Mouse (Mus musculus) limb, embryonic 13.5 days (tissue): ENCODE measurements around the gene Klhl2. TPM values are rescaled to one million over a fixed set of nuclear protein-coding genes. Genes with fewer than 3 reads are reported as not detected.

Experiments used
- ATAC-seq: fragments of 200-750 bp; cut with Nextera tagmentation; 2 replicates; pipeline ENCODE4 v1.8.0; 2017; ENCODE audit warnings: low read depth, moderate number of reproducible peaks, moderate TSS enrichment; ENCODE audit not compliant: low FRiP score
- H3K27ac ChIP-seq: fragments of 300-500 bp; sonication (generic); 2 replicates; pipeline ENCODE4 v1.5.1; 2015; ENCODE audit warnings: inconsistent platforms, mild to moderate bottlenecking, moderate library complexity
- H3K27me3 ChIP-seq: fragments of 300-500 bp; sonication (generic); 2 replicates; pipeline ENCODE4 v1.6.1; 2015; ENCODE audit warnings: mild to moderate bottlenecking, inconsistent platforms
- H3K36me3 ChIP-seq: fragments of 300-500 bp; sonication (generic); 2 replicates; pipeline ENCODE4 v1.6.1; 2015; ENCODE audit warnings: inconsistent platforms, mild to moderate bottlenecking, moderate library complexity
- H3K4me1 ChIP-seq: fragments of 300-500 bp; sonication (generic); 2 replicates; pipeline ENCODE4 v1.6.1; 2015; ENCODE audit warnings: inconsistent platforms
- H3K4me2 ChIP-seq: fragments of 300-500 bp; sonication (generic); replicated peaks from 2 replicates; pipeline ENCODE4 v1.6.1; 2015; ENCODE audit warnings: inconsistent platforms, mild to moderate bottlenecking, moderate library complexity
- H3K4me3 ChIP-seq: fragments of 300-500 bp; sonication (generic); 2 replicates; pipeline ENCODE4 v1.5.1; 2015; ENCODE audit warnings: moderate library complexity, mild to moderate bottlenecking, inconsistent platforms
- H3K9ac ChIP-seq: fragments of 300-500 bp; sonication (generic); 2 replicates; pipeline ENCODE4 v1.6.1; 2015; ENCODE audit warnings: mild to moderate bottlenecking, inconsistent platforms
- H3K9me3 ChIP-seq: fragments of 300-500 bp; sonication (generic); 2 replicates; pipeline ENCODE4 v1.6.1; 2016; ENCODE audit warnings: inconsistent platforms
- WGBS: fragments of 180-500 bp; shearing (Covaris S2); methylation state at CpG from one replicate; pipeline ENCODE4 v1.1.7; 2015; 5-methylcytosine and 5-hydroxymethylcytosine counted together
- polyA plus RNA-seq: library from polyadenylated mRNA; unstranded; fragments of >200 nt; fragmentation: Nextera tagmentation; extraction: Ambion mirVana; gene quantifications from 2 replicates; pipeline ENCODE4 v1.2.1, GENCODE M21; 2015

Gene Klhl2
- polyA plus RNA-seq, 1 experiment from 2014 or later, result 8.7 TPM

GRCm38 (mm10) chr8:64723206-64723605, 126.6 kb downstream of the Klhl2 start:
- Histone ChIP-seq H3K27ac (no peak overlapping the region), H3K36me3 (peaks cover 76% of the 10 kb centered on the region), H3K27me3 (no peaks in the 10 kb centered on the region), H3K4me1 (no peaks in the 10 kb centered on the region), H3K4me2 (no peak overlapping the region), H3K9me3 (no peaks in the 10 kb centered on the region), H3K9ac (no peak overlapping the region), H3K4me3 (no peak overlapping the region)
- no peak for ATAC-seq
- 89% methylated on average over 2 of the region's 2 CpGs for WGBS

- 83% methylated on average over 7 of the region's 7 CpGs for WGBS
- H3K36me3 ChIP-seq, result peaks cover 57% of the 10 kb centered on the region
Measured at GRCm38 (mm10) chr8:64717868-64718267, 131.9 kb downstream of the Klhl2 start.

GRCm38 (mm10) chr8:64712499-64712898, 137.3 kb downstream of the Klhl2 start:
- H3K9me3 ChIP-seq, result no peaks in the 10 kb centered on the region
- no peaks in the 10 kb centered on the region for H3K27me3 ChIP-seq
- no peak overlapping the region for H3K27ac ChIP-seq
- H3K4me3 ChIP-seq, result no peak overlapping the region
- ATAC-seq, result no peak
- H3K9ac ChIP-seq, result no peak overlapping the region
- H3K36me3 ChIP-seq, result peaks cover 15% of the 10 kb centered on the region
- H3K4me1 ChIP-seq, result no peaks in the 10 kb centered on the region
- H3K4me2 ChIP-seq, result no peak overlapping the region
- WGBS, result 88% methylated on average over 7 of the region's 7 CpGs

More at GRCm38 (mm10) chr8:64717868-64718267, 131.9 kb downstream of the Klhl2 start:
- H3K4me2 ChIP-seq, result no peak overlapping the region
- H3K4me3 ChIP-seq, result no peak overlapping the region
- ATAC-seq, result no peak
- H3K9ac ChIP-seq, result no peak overlapping the region
- H3K27ac ChIP-seq, result no peak overlapping the region
- H3K9me3 ChIP-seq, result no peaks in the 10 kb centered on the region
- H3K4me1 ChIP-seq, result no peaks in the 10 kb centered on the region
- no peaks in the 10 kb centered on the region for H3K27me3 ChIP-seq

GRCm38 (mm10) chr8:64711544-64711943, 138.3 kb downstream of the Klhl2 start:
- Histone ChIP-seq H3K27ac (no peak overlapping the region), H3K9ac (no peak overlapping the region), H3K27me3 (no peaks in the 10 kb centered on the region), H3K4me1 (no peaks in the 10 kb centered on the region), H3K9me3 (no peaks in the 10 kb centered on the region), H3K4me3 (no peak overlapping the region), H3K36me3 (peaks cover 6% of the 10 kb centered on the region), H3K4me2 (no peak overlapping the region)
- WGBS, result 22% methylated on average over 1 of the region's 1 CpGs
- no peak for ATAC-seq

GRCm38 (mm10) chr8:64707481-64707880, 142.3 kb downstream of the Klhl2 start:
- Histone ChIP-seq H3K4me2 (no peak overlapping the region), H3K27me3 (no peaks in the 10 kb centered on the region), H3K27ac (no peak overlapping the region), H3K36me3 (no peaks in the 10 kb centered on the region), H3K4me1 (no peaks in the 10 kb centered on the region), H3K9ac (no peak overlapping the region), H3K4me3 (no peak overlapping the region), H3K9me3 (no peaks in the 10 kb centered on the region)
- ATAC-seq, result no peak

GRCm38 (mm10) chr8:64703191-64703590, 146.6 kb downstream of the Klhl2 start:
- Histone ChIP-seq H3K4me2 (no peak overlapping the region), H3K9ac (no peak overlapping the region), H3K27me3 (no peaks in the 10 kb centered on the region), H3K36me3 (no peaks in the 10 kb centered on the region), H3K9me3 (no peaks in the 10 kb centered on the region), H3K27ac (no peak overlapping the region), H3K4me1 (no peaks in the 10 kb centered on the region), H3K4me3 (no peak overlapping the region)
- ATAC-seq, result no peak
- 78% methylated on average over 1 of the region's 1 CpGs for WGBS

GRCm38 (mm10) chr8:64692651-64693201, 157.1 kb downstream of the Klhl2 start, which contains the start of gene Cpe:
Gene Cpe (minus strand): TSS chr8:64693054.
- Histone ChIP-seq H3K4me3 (peak within 1 kb of the TSS; percentile 75), H3K27me3 (0 out of 2 replicates have a peak, but pooled peaks cover 4% of the 10 kb centered on the region), H3K9me3 (no peaks in the 10 kb centered on the region), H3K27ac (peak within 1 kb of the TSS; percentile 89), H3K4me1 (peaks cover 13% of the 10 kb centered on the region; the same call in 1 of the 2 replicates), H3K9ac (peak within 1 kb of the TSS; percentile 93), H3K36me3 (no peaks in the 10 kb centered on the region), H3K4me2 (peak within 1 kb of the TSS; percentile 75)
- ATAC-seq, result peak; percentile 97
- under 1% methylated on average over 54 of the region's 54 CpGs for WGBS

- Histone ChIP-seq H3K27me3 (0 out of 2 replicates have a peak, but pooled peaks cover 4% of the 10 kb centered on the region), H3K27ac (no peak overlapping the region; the same call in 1 of the 2 replicates), H3K9ac (peak overlapping the region; percentile 93), H3K4me1 (peaks cover 14% of the 10 kb centered on the region; the same call in 1 of the 2 replicates), H3K4me3 (peak overlapping the region; percentile 75), H3K36me3 (no peaks in the 10 kb centered on the region), H3K9me3 (no peaks in the 10 kb centered on the region), H3K4me2 (peak overlapping the region; percentile 75)
- 12% methylated on average over 16 of the region's 16 CpGs for WGBS
- no peak for ATAC-seq
Measured at GRCm38 (mm10) chr8:64691591-64692401, 158.0 kb downstream of the Klhl2 start.

- Histone ChIP-seq H3K27ac (no peak overlapping the region), H3K9ac (0 out of 2 replicates have a peak overlapping the region, but pooled peaks have one; percentile 6), H3K4me3 (peak overlapping the region; percentile 75), H3K27me3 (0 out of 2 replicates have a peak, but pooled peaks cover 4% of the 10 kb centered on the region), H3K36me3 (no peaks in the 10 kb centered on the region), H3K4me1 (peaks cover 22% of the 10 kb centered on the region), H3K9me3 (no peaks in the 10 kb centered on the region), H3K4me2 (peak overlapping the region; percentile 75)
- WGBS, result 82% methylated on average over 6 of the region's 6 CpGs
- no peak for ATAC-seq
Measured at GRCm38 (mm10) chr8:64690845-64691244, 159.0 kb downstream of the Klhl2 start.

GRCm38 (mm10) chr8:64690306-64690705, 159.5 kb downstream of the Klhl2 start:
- Histone ChIP-seq H3K9ac (no peak overlapping the region), H3K9me3 (no peaks in the 10 kb centered on the region), H3K27me3 (0 out of 2 replicates have a peak, but pooled peaks cover 4% of the 10 kb centered on the region), H3K4me2 (peak overlapping the region; percentile 75), H3K27ac (no peak overlapping the region), H3K4me1 (peaks cover 22% of the 10 kb centered on the region), H3K4me3 (peak overlapping the region; percentile 75; the same call in 1 of the 2 replicates), H3K36me3 (no peaks in the 10 kb centered on the region)
- ATAC-seq, result no peak
- 75% methylated on average over 6 of the region's 6 CpGs for WGBS
